Mouse (Mus musculus): ENCODE data around the gene Map4k4. TPM values are rescaled to one million over a fixed set of nuclear protein-coding genes. Genes with fewer than 3 reads are reported as not detected.

Gene Map4k4
- polyA plus RNA-seq, 1 experiment from 2014 or later, result 45.4 TPM

GRCm38 (mm10) chr1:40029597-40029996 lies 128.9 kb downstream of the Map4k4 start:
- Histone ChIP-seq H3K4me3 (no peak overlapping the region), H3K4me1 (no peaks in the 10 kb centered on the region), H3K9me3 (replicated peaks) (no peaks in the 10 kb centered on the region), H3K27me3 (ENCODE audit: low read depth, poor library complexity, severe bottlenecking) (no peaks in the 10 kb centered on the region), H3K36me3 (peaks cover 41% of the 10 kb centered on the region), H3K27ac (no peak overlapping the region)
- 93% methylated on average over 5 of the region's 5 CpGs for WGBS
- no peak for DNase-seq (ENCODE audit: low spot score)

GRCm38 (mm10) chr1:40030287-40030975 lies 129.7 kb downstream of the Map4k4 start:
- no peak for DNase-seq (ENCODE audit: low spot score)
- H3K36me3 ChIP-seq, result peaks cover 33% of the 10 kb centered on the region
- H3K4me1 ChIP-seq, result no peaks in the 10 kb centered on the region
- no peak overlapping the region for H3K27ac ChIP-seq
- H3K27me3 ChIP-seq (ENCODE audit: low read depth, poor library complexity, severe bottlenecking), result no peaks in the 10 kb centered on the region
- H3K9me3 ChIP-seq (replicated peaks), result no peaks in the 10 kb centered on the region
- 87% methylated on average over 14 of the region's 14 CpGs for WGBS
- no peak overlapping the region for H3K4me3 ChIP-seq

DNA sequence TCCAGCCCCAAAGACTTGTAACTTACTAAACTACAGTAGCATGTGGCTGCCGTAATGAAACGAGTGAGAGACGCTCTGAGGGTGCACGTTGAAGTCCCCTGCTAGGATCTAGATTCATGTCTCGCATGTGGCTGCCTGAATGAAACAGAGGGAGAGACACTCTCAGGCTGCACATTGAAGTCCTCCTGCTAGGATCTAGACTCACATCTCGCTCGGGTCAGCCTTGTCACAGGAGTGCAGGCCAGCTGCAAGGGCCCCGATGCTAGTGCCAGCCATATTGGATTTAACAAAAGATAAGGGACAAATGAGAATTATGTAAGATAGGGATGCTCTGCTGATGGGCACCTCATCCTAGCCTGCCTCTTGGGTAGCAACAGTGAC lies 130.3 kb downstream of the Map4k4 start:
- Histone ChIP-seq H3K4me3 (no peak overlapping the region), H3K36me3 (peaks cover 28% of the 10 kb centered on the region), H3K27ac (no peak overlapping the region), H3K4me1 (no peaks in the 10 kb centered on the region), H3K27me3 (ENCODE audit: low read depth, poor library complexity, severe bottlenecking) (no peaks in the 10 kb centered on the region), H3K9me3 (replicated peaks) (no peaks in the 10 kb centered on the region)
- 92% methylated on average over 8 of the region's 8 CpGs for WGBS
- DNase-seq (ENCODE audit: low spot score), result no peak

GRCm38 (mm10) chr1:40031626-40032025 lies 130.9 kb downstream of the Map4k4 start:
- no peak overlapping the region for H3K27ac ChIP-seq
- H3K4me3 ChIP-seq, result no peak overlapping the region
- no peak for DNase-seq (ENCODE audit: low spot score)
- H3K27me3 ChIP-seq (ENCODE audit: low read depth, poor library complexity, severe bottlenecking), result no peaks in the 10 kb centered on the region
- no peaks in the 10 kb centered on the region for H3K9me3 ChIP-seq (replicated peaks)
- WGBS, result 88% methylated on average over 2 of the region's 2 CpGs
- peaks cover 21% of the 10 kb centered on the region for H3K36me3 ChIP-seq
- no peaks in the 10 kb centered on the region for H3K4me1 ChIP-seq

DNA sequence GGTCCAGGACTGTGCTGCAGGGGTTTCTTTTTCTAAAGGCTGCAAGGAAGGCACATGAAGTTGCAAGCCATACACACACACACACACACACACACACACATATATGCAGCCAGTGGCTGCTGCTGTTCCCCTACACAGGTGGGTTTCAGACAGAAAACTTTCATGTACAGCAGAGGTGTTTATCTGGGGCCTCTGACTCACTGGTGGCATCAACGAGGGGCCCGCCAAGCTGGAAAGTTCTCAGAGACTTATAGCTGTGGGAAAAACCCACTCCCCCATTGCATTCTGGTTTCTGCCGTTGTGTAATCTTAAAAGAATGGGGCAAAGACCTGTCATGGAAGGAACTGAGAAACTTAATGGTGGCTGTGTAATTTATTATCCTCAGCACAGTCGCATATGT lies 132.6 kb downstream of the Map4k4 start:
- Histone ChIP-seq H3K27ac (no peak overlapping the region), H3K36me3 (peaks cover 6% of the 10 kb centered on the region), H3K4me3 (no peak overlapping the region), H3K9me3 (replicated peaks) (no peaks in the 10 kb centered on the region), H3K27me3 (ENCODE audit: low read depth, poor library complexity, severe bottlenecking) (no peaks in the 10 kb centered on the region), H3K4me1 (no peaks in the 10 kb centered on the region)
- DNase-seq (ENCODE audit: low spot score), result no peak
- 89% methylated on average over 4 of the region's 4 CpGs for WGBS

- Histone ChIP-seq H3K4me1 (no peaks in the 10 kb centered on the region), H3K4me3 (no peak overlapping the region), H3K9me3 (replicated peaks) (no peaks in the 10 kb centered on the region), H3K27ac (no peak overlapping the region), H3K36me3 (0 out of 2 replicates have a peak, but pooled peaks cover 3% of the 10 kb centered on the region), H3K27me3 (ENCODE audit: low read depth, poor library complexity, severe bottlenecking) (no peaks in the 10 kb centered on the region)
- no peak for DNase-seq (ENCODE audit: low spot score)
- 89% methylated on average over 12 of the region's 12 CpGs for WGBS
These were observed 133.2 kb downstream of the Map4k4 start for GRCm38 (mm10) chr1:40033743-40034420.

- 92% methylated on average over 6 of the region's 6 CpGs for WGBS
- H3K36me3 ChIP-seq, result no peaks in the 10 kb centered on the region
- no peaks in the 10 kb centered on the region for H3K27me3 ChIP-seq (ENCODE audit: low read depth, poor library complexity, severe bottlenecking)
- no peaks in the 10 kb centered on the region for H3K9me3 ChIP-seq (replicated peaks)
- H3K4me1 ChIP-seq, result no peaks in the 10 kb centered on the region
- H3K4me3 ChIP-seq, result no peak overlapping the region
- DNase-seq (ENCODE audit: low spot score), result no peak
- no peak overlapping the region for H3K27ac ChIP-seq
These were observed 137.1 kb downstream of the Map4k4 start for GRCm38 (mm10) chr1:40037831-40038230.

DNA sequence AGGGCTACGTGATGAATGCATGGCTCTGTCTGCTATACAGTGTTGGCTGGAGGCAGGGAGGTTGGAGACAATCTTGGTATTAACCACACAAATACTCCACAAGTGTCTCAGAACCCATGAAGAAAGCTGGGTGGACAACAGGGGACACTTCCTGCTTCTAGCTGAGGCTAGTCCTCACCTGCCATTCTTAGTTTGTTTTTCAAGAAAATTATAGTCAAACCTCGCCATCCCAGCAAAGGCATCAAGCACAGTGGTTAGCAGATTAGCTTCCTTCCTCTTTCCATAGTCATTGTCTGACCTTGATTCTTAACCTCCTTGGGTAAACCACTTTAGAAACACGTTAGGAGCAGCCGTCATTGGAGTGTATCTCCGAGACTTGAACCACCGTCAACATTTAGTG lies 145.0 kb downstream of the Map4k4 start:
- Histone ChIP-seq H3K4me3 (no peak overlapping the region), H3K27ac (no peak overlapping the region), H3K9me3 (replicated peaks) (no peaks in the 10 kb centered on the region), H3K4me1 (no peaks in the 10 kb centered on the region), H3K27me3 (ENCODE audit: low read depth, poor library complexity, severe bottlenecking) (no peaks in the 10 kb centered on the region), H3K36me3 (no peaks in the 10 kb centered on the region)
- 87% methylated on average over 6 of the region's 6 CpGs for WGBS
- DNase-seq (ENCODE audit: low spot score), result no peak

GRCm38 (mm10) chr1:40046600-40046999 lies 145.9 kb downstream of the Map4k4 start:
- H3K4me1 ChIP-seq, result no peaks in the 10 kb centered on the region
- no peak overlapping the region for H3K27ac ChIP-seq
- H3K36me3 ChIP-seq, result no peaks in the 10 kb centered on the region
- no peak overlapping the region for H3K4me3 ChIP-seq
- DNase-seq (ENCODE audit: low spot score), result no peak
- 82% methylated on average over 5 of the region's 5 CpGs for WGBS
- H3K27me3 ChIP-seq (ENCODE audit: low read depth, poor library complexity, severe bottlenecking), result no peaks in the 10 kb centered on the region
- no peaks in the 10 kb centered on the region for H3K9me3 ChIP-seq (replicated peaks)

DNA sequence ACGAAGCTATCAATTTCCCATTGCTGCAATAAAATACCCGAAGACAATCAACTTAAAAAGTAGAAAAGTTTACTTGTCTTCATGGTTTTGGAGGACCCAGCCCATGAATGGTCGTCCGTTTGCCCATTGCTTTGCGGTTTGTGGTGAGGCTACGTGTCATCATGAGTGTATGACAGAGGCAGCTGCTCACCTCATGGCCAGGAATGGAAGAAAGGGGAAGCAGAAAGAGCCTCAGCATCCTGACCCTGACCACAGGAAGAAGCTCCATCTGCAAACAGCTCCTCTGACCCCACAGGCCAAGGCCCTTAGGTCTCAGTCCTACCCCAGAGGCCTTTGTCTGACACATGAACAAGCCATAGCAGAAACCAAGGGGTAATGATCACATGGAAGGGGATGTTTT lies 150.4 kb downstream of the Map4k4 start:
- H3K27ac ChIP-seq, result no peak overlapping the region
- H3K4me3 ChIP-seq, result no peak overlapping the region
- no peaks in the 10 kb centered on the region for H3K36me3 ChIP-seq
- H3K27me3 ChIP-seq (ENCODE audit: low read depth, poor library complexity, severe bottlenecking), result no peaks in the 10 kb centered on the region
- no peaks in the 10 kb centered on the region for H3K9me3 ChIP-seq (replicated peaks)
- no peak for DNase-seq (ENCODE audit: low spot score)
- WGBS, result 93% methylated on average over 6 of the region's 6 CpGs
- no peaks in the 10 kb centered on the region for H3K4me1 ChIP-seq

DNA sequence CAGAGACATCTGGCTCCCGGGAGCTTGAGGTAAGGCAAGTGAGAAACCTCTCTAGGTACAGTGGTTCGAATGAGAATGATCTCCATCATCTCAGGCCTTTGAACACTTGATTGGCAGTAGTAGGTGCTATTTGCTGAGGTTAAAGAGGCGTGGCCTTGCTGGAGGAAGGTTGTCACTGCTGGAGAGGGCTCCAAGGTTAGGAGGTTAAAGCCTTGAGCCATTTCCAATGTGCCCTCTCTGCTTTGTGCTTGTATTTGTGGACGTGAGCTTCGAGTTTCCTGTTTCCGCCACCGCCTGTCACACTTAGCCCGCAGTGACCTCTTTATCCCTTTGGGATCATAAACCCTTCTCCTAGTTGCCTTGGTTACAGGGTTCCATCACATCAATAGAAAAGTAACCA lies 151.4 kb downstream of the Map4k4 start:
- Histone ChIP-seq H3K9me3 (replicated peaks) (no peaks in the 10 kb centered on the region), H3K4me1 (no peaks in the 10 kb centered on the region), H3K27ac (no peak overlapping the region), H3K4me3 (no peak overlapping the region), H3K27me3 (ENCODE audit: low read depth, poor library complexity, severe bottlenecking) (no peaks in the 10 kb centered on the region), H3K36me3 (no peaks in the 10 kb centered on the region)
- DNase-seq (ENCODE audit: low spot score), result no peak
- 59% methylated on average over 8 of the region's 8 CpGs for WGBS

DNA sequence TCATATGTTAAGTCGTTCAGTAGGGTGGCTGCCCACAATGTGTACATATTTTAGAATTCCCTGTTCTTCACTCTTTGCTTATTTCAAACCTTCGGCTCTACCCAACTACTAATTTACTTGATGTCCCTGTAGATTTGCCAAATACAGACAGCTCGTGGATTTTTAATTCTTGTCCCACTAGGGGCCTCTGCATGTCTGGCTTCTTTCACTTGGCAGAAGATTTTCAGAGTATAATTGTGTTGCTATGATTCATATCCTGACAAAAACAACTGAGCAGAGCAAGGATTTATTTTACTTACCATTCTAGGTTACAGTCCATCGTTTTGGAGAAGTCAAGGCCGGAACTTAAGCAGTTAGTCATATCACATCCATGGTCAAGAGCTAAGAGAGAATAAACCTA lies 152.4 kb downstream of the Map4k4 start:
- Histone ChIP-seq H3K4me3 (no peak overlapping the region), H3K27me3 (ENCODE audit: low read depth, poor library complexity, severe bottlenecking) (no peaks in the 10 kb centered on the region), H3K4me1 (no peaks in the 10 kb centered on the region), H3K9me3 (replicated peaks) (no peaks in the 10 kb centered on the region), H3K36me3 (no peaks in the 10 kb centered on the region), H3K27ac (no peak overlapping the region)
- DNase-seq (ENCODE audit: low spot score), result no peak
- 86% methylated on average over 5 of the region's 5 CpGs for WGBS

DNA sequence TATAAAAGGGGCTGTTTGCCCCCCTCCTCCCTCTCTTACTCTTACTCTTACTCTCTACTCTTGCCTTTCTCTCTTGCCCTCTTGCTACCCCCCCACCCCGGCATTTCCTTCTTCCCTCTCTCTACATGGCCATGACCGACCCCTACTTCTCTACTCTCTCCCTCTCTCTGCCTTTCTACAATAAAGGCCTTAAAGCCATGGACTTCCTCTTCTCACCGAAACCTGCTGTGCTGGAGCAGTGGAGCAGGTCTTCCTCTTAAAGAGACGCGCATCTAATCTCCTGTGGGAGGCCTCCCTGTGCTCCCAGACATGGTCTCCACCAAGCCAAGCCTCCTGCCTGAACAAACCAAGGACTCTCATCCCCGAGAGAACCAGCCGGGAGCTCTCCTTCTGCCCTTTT lies 154.3 kb downstream of the Map4k4 start:
- 86% methylated on average over 7 of the region's 7 CpGs for WGBS
- no peaks in the 10 kb centered on the region for H3K27me3 ChIP-seq (ENCODE audit: low read depth, poor library complexity, severe bottlenecking)
- DNase-seq (ENCODE audit: low spot score), result no peak

More for the DNA sequence above, 154.3 kb downstream of the Map4k4 start:
- Histone ChIP-seq H3K4me1 (no peaks in the 10 kb centered on the region), H3K4me3 (no peak overlapping the region), H3K27ac (no peak overlapping the region), H3K9me3 (replicated peaks) (no peaks in the 10 kb centered on the region), H3K36me3 (no peaks in the 10 kb centered on the region)

Measured in limb, embryonic 10.5 days (tissue).